ENCODE assay signal across 17 mouse cellular contexts in the genomic region with DNA sequence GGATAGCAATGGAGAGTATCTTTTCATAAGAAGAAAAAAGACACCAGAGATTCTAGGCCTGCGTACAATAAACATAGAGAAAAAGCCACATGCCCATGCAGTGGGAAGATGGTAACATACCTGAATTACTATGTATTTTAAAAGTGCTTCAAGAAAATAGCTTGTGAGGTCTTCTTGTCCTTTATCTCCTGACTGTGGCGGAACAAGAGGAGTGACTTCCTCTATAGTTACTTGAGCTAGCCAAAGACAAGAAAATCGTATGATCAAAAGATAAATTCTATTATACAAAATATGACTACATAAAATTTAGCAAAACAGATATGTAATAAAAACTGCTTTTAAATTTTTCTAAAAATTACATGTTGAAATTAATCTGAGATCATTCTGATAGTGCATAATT. TPM values are rescaled to one million over a fixed set of nuclear protein-coding genes. Genes with fewer than 3 reads are reported as not detected.
DNase-seq lines count a peak whose midpoint lies in the region; TF ChIP-seq lines count a peak whose summit lies in the region.
"Had no signal": no experiment of that assay in that cellular context is flagged by ENCODE, and none has a peak within 500 bp of the region (broad histone marks: within the 10 kb centered on the region; RNA-seq: fewer than 3 reads in every experiment).

No protein-coding gene starts in this region.

- no peaks in the 10 kb centered on the region for H3K79me2 ChIP-seq in MEL (ENCODE audit: control insufficient read depth, insufficient read depth, low read length, poor library complexity)

- peaks cover 8 to 9% of the 10 kb centered on the region in 2 experiments for H3K4me1 ChIP-seq in MEL (ENCODE audit: control insufficient read depth in 1 of 2, insufficient read depth in 2 of 2, low read length in 2 of 2)

- peak in 1 of 2 experiments; percentile 53; a peak in 2 of 4 replicates for TF ChIP-seq EP300 in MEL (IDR thresholded peaks at IDR 0.05; ENCODE audit: low read depth in 1 of 2, low read length in 2 of 2)

- no peak for TF ChIP-seq RAD21 in MEL (IDR thresholded peaks at IDR 0.05; ENCODE audit: low read depth, low read length)

- no peaks in the 10 kb centered on the region for H3K9me3 ChIP-seq in MEL (replicated peaks; ENCODE audit: insufficient read depth, low read length)
- H3K9me3 ChIP-seq: G1E had no signal

- DNase-seq in MEL (ENCODE audit: low read depth, low spot score) = peak; percentile 56
- no peak for DNase-seq in kidney, postnatal 10 days
- DNase-seq: adrenal gland, adult 2 months; adrenal gland, adult 8-10 months; adrenal gland, postnatal 10 days; adrenal gland, postnatal 14 days; adrenal gland, postnatal 25 days; adrenal gland, postnatal 36 days; B cell, adult 2 months; cerebellum, adult 11 months; cerebellum, adult 11-12 months; cerebellum, adult 18-20 months; cerebellum, adult 2 months; cerebellum, adult 8-10 months had no signal

- no peaks in the 10 kb centered on the region for H3K27me3 ChIP-seq in MEL (ENCODE audit: control insufficient read depth in 1 of 2, insufficient read depth in 2 of 2, low read length in 2 of 2)
- H3K27me3 ChIP-seq: CH12.LX, Patski had no signal

- H3K36me3 ChIP-seq in MEL (ENCODE audit: control insufficient read depth in 1 of 2, insufficient read depth in 2 of 2, low read length in 2 of 2) = peaks cover 6 to 24% of the 10 kb centered on the region in 2 experiments

- H3K4me3 ChIP-seq in MEL (ENCODE audit: control insufficient read depth in 1 of 2, insufficient read depth in 1 of 2, low read depth in 2 of 2, low read length in 2 of 2) = no peak overlapping the region

- no peak for TF ChIP-seq CTCF in MEL (IDR thresholded peaks at IDR 0.05 in 2 of 3, conservative IDR thresholded peaks at IDR 0.05 in 1 of 3; ENCODE audit: control insufficient read depth in 1 of 3, insufficient read depth in 1 of 3, low read depth in 2 of 3, low read length in 3 of 3, poor library complexity in 1 of 3, severe bottlenecking in 1 of 3)

- H3K9ac ChIP-seq in MEL (ENCODE audit: control insufficient read depth, low read depth, low read length, poor library complexity, severe bottlenecking) = no peak overlapping the region

- TF ChIP-seq POLR2A in MEL (IDR thresholded peaks at IDR 0.05; ENCODE audit: control insufficient read depth in 1 of 2, insufficient read depth in 1 of 2, low read depth in 1 of 2, low read length in 2 of 2, poor library complexity in 1 of 2) = no peak

- no peak overlapping the region for H3K27ac ChIP-seq in MEL (ENCODE audit: control insufficient read depth, low read depth, low read length)

TF ChIP-seq in MEL, 35 proteins besides CTCF, POLR2A, EP300 and RAD21:
- no peak for TF ChIP-seq MYC (IDR thresholded peaks at IDR 0.05; ENCODE audit: low read depth, low read length)
- peak; percentile 69 for TF ChIP-seq GATA1 (IDR thresholded peaks at IDR 0.05; ENCODE audit: low read depth, low read length)
- no peak for TF ChIP-seq UBTF (IDR thresholded peaks at IDR 0.05; ENCODE audit: borderline replicate concordance, insufficient read depth, low read depth, low read length)
- TF ChIP-seq ELF1 (IDR thresholded peaks at IDR 0.05; ENCODE audit: low read depth, low read length) = no peak
- no peak for TF ChIP-seq ETS1 (IDR thresholded peaks at IDR 0.05; ENCODE audit: low read depth, low read length)

RNA-seq across cellular contexts. Expression of a gene that starts 38.3 kb away (rescaled TPM):
- 14.1 and 17.8 TPM in 2 replicates for total RNA-seq in MEL (2012; rRNA removed)
- polyA plus RNA-seq in MEL (2012; ENCODE audit: insufficient read depth in 1 of 2, insufficient read length in 2 of 2, low read depth in 1 of 2, low replicate concordance in 2 of 2, missing spikeins in 1 of 2) = 100 to 1,000 TPM in 1 of 2 experiments, 10 to 100 TPM in 1; 29.7 to 111 TPM

RNA-seq across cellular contexts. Expression of a gene that starts 53.5 kb away (rescaled TPM):
- 17.4 and 17.5 TPM in 2 replicates for total RNA-seq in MEL (2012; rRNA removed)
- 10 to 100 TPM in 1 of 2 experiments, not detected in 1; 33.5 TPM for polyA plus RNA-seq in MEL (2012; ENCODE audit: insufficient read depth in 1 of 2, insufficient read length in 2 of 2, low read depth in 1 of 2, low replicate concordance in 2 of 2, missing spikeins in 1 of 2)
